23 mouse cellular contexts compared by ENCODE assay signal in genomic region chr5:146789413-146789812, GRCm38 (mm10). TPM values are rescaled to one million over a fixed set of nuclear protein-coding genes. Genes with fewer than 3 reads are reported as not detected.
DNase-seq lines count a peak whose midpoint lies in the region; ATAC-seq lines count a peak whose summit lies in the region.
"Had no signal": no experiment of that assay in that cellular context is flagged by ENCODE, and none has a peak within 500 bp of the region (broad histone marks: within the 10 kb centered on the region; RNA-seq: fewer than 3 reads in every experiment).

No protein-coding gene starts in this region.

- H3K27me3 ChIP-seq in megakaryocyte, embryonic 14.5 days (replicated peaks): no peaks in the 10 kb centered on the region
- no peaks in the 10 kb centered on the region for H3K27me3 ChIP-seq in heart, embryonic 12.5 days (replicated peaks)
- H3K27me3 ChIP-seq: embryonic facial prominence, embryonic 12.5 days; forebrain, embryonic 15.5 days; heart, embryonic 15.5 days; limb, embryonic 15.5 days; neural tube, embryonic 15.5 days had no signal

- DNase-seq in kidney, adult 8-10 months: peak; percentile 67 to 77
- DNase-seq in kidney, postnatal 25 days: peak; percentile 62 to 72
- no peak for DNase-seq in lung, postnatal 36 days
- no peak for DNase-seq in gastrocnemius, postnatal 36 days
- DNase-seq: cerebellum, adult 18-20 months; gastrocnemius, postnatal 14 days; heart, adult 2 months; heart, postnatal 4 days; lung, embryonic 14.5 days; thymus, adult 18-20 months; thymus, postnatal 4 days had no signal

- H3K9ac ChIP-seq in heart, embryonic 12.5 days: no peak overlapping the region
- H3K9ac ChIP-seq: embryonic facial prominence, embryonic 12.5 days; forebrain, embryonic 15.5 days; heart, embryonic 15.5 days; limb, embryonic 15.5 days; lung, embryonic 14.5 days; neural tube, embryonic 15.5 days had no signal

- peaks cover 3% of the 10 kb centered on the region for H3K36me3 ChIP-seq in megakaryocyte, embryonic 14.5 days (replicated peaks; ENCODE audit: low read length)
- H3K36me3 ChIP-seq in heart, embryonic 12.5 days: no peaks in the 10 kb centered on the region
- H3K36me3 ChIP-seq: embryonic facial prominence, embryonic 12.5 days; forebrain, embryonic 15.5 days; heart, embryonic 15.5 days; limb, embryonic 15.5 days; neural tube, embryonic 15.5 days had no signal

- no peak for ATAC-seq in megakaryocyte, adult 5-6 weeks (ENCODE audit: poor library complexity, severe bottlenecking)
- peak; percentile 35 to 37 for ATAC-seq in hematopoietic stem cell, adult 5-6 weeks (replicated peaks in 1 of 2; ENCODE audit: insufficient read depth in 1 of 2, low FRiP score in 2 of 2, low TSS enrichment in 1 of 2, low read depth in 1 of 2, poor library complexity in 2 of 2, severe bottlenecking in 2 of 2)
- no peak for ATAC-seq in heart, embryonic 12.5 days (ENCODE audit: insufficient number of reproducible peaks, low FRiP score)
- ATAC-seq: forebrain, embryonic 15.5 days; hindbrain, postnatal 0 days; midbrain, embryonic 16.5 days had no signal

- peaks cover 91% of the 10 kb centered on the region for H3K4me1 ChIP-seq in megakaryocyte, embryonic 14.5 days
- H3K4me1 ChIP-seq in heart, embryonic 12.5 days (replicated peaks): peaks cover 44% of the 10 kb centered on the region

- 79% methylated on average over 9 of the region's 9 CpGs for WGBS in heart, embryonic 12.5 days

- H3K4me2 ChIP-seq in heart, embryonic 12.5 days: no peak overlapping the region
- H3K4me2 ChIP-seq: embryonic facial prominence, embryonic 12.5 days; forebrain, embryonic 15.5 days; heart, embryonic 15.5 days; limb, embryonic 15.5 days; lung, embryonic 14.5 days; neural tube, embryonic 15.5 days had no signal

- H3K9me3 ChIP-seq in megakaryocyte, embryonic 14.5 days: no peaks in the 10 kb centered on the region
- no peaks in the 10 kb centered on the region for H3K9me3 ChIP-seq in heart, embryonic 12.5 days (replicated peaks)
- H3K9me3 ChIP-seq: embryonic facial prominence, embryonic 12.5 days; forebrain, embryonic 15.5 days; heart, embryonic 15.5 days; limb, embryonic 15.5 days; neural tube, embryonic 15.5 days had no signal

- intact Hi-C loops in gastrocnemius, postnatal 36 days (cut with DNase I): no loop called here

- H3K4me3 ChIP-seq in megakaryocyte, embryonic 14.5 days (replicated peaks): peak overlapping the region; percentile 80
- H3K4me3 ChIP-seq in heart, embryonic 12.5 days: no peak overlapping the region
- H3K4me3 ChIP-seq: embryonic facial prominence, embryonic 12.5 days; erythroblast, embryonic 14.5 days; forebrain, embryonic 15.5 days; heart, adult 2 months; heart, embryonic 15.5 days; limb, embryonic 15.5 days; neural tube, embryonic 15.5 days had no signal

- H3K27ac ChIP-seq in heart, embryonic 12.5 days (ENCODE audit: poor library complexity, severe bottlenecking): no peak overlapping the region
- H3K27ac ChIP-seq: embryonic facial prominence, embryonic 12.5 days; forebrain, embryonic 15.5 days; heart, adult 2 months; heart, embryonic 15.5 days; hindbrain, postnatal 0 days; limb, embryonic 15.5 days; neural tube, embryonic 15.5 days had no signal

RNA-seq across cellular contexts. Expression of gene Usp12, which starts 5.4 kb away (rescaled TPM):
- 0.63 and 3.6 TPM in 2 replicates for polyA plus RNA-seq in megakaryocyte, embryonic 14.5 days (2012; ENCODE audit: insufficient read depth, low replicate concordance)
- total RNA-seq in megakaryocyte, adult 5-6 weeks (2015): 36.8 and 41.3 TPM in 2 replicates
- total RNA-seq in megakaryocyte, adult 5-6 weeks (2017): 50.9 and 55.8 TPM in 2 replicates
- 47.4 and 48.2 TPM in 2 replicates for total RNA-seq in hematopoietic stem cell, adult 5-6 weeks (2017)
- 17.5 and 18.0 TPM in 2 replicates for polyA plus RNA-seq in heart, embryonic 12.5 days (2016; fragmentation: Nextera tagmentation; extraction: Ambion mirVana)
- 10 to 100 TPM; 15.9 to 16.8 TPM for total RNA-seq in gastrocnemius, postnatal 36 days (2021)

RNA-seq across cellular contexts. Expression of gene Rpl21, which starts 43.3 kb away (rescaled TPM):
- polyA plus RNA-seq in megakaryocyte, embryonic 14.5 days (2012; ENCODE audit: insufficient read depth, low replicate concordance): 15.4 and 53.6 TPM in 2 replicates
- total RNA-seq in megakaryocyte, adult 5-6 weeks (2015): 1,886 and 1,948 TPM in 2 replicates
- total RNA-seq in megakaryocyte, adult 5-6 weeks (2017): 1,623 and 1,719 TPM in 2 replicates
- 2,651 and 2,978 TPM in 2 replicates for total RNA-seq in hematopoietic stem cell, adult 5-6 weeks (2017)
- polyA plus RNA-seq in heart, embryonic 12.5 days (2016; fragmentation: Nextera tagmentation; extraction: Ambion mirVana): 370 and 375 TPM in 2 replicates
- total RNA-seq in gastrocnemius, postnatal 36 days (2021): 100 to 1,000 TPM; 104 to 128 TPM

RNA-seq across cellular contexts. Expression of gene Rasl11a, which starts 55.5 kb away (rescaled TPM):
- 6.5 and 7.0 TPM in 2 replicates for polyA plus RNA-seq in megakaryocyte, embryonic 14.5 days (2012; ENCODE audit: insufficient read depth, low replicate concordance)
- total RNA-seq in megakaryocyte, adult 5-6 weeks (2015): not detected in 2 replicates
- not detected in 2 replicates for total RNA-seq in megakaryocyte, adult 5-6 weeks (2017)
- 1.5 and 16.3 TPM in 2 replicates for total RNA-seq in hematopoietic stem cell, adult 5-6 weeks (2017)
- 9.0 and 10.3 TPM in 2 replicates for polyA plus RNA-seq in heart, embryonic 12.5 days (2016; fragmentation: Nextera tagmentation; extraction: Ambion mirVana)
- 1 to 10 TPM; 1.4 to 1.5 TPM for total RNA-seq in gastrocnemius, postnatal 36 days (2021)

Comparison
In these comparisons a context has a peak if more than half of its experiments do, and no peak if none do; other contexts are left out.
1. ATAC-seq: peak in hematopoietic stem cell, adult 5-6 weeks (2 of 2); none in megakaryocyte, adult 5-6 weeks (single experiment) and heart, embryonic 12.5 days (single experiment).
2. DNase-seq: peak in kidney, adult 8-10 months (2 of 2) and kidney, postnatal 25 days (2 of 2); none in lung, postnatal 36 days (single experiment) and gastrocnemius, postnatal 36 days (0 of 2).
3. RNA of gene Rpl21, which starts 43.3 kb away (total RNA-seq): 2,651 to 2,978 TPM in hematopoietic stem cell, adult 5-6 weeks and 1,623 to 1,948 TPM in megakaryocyte, adult 5-6 weeks; 104 to 128 TPM in gastrocnemius, postnatal 36 days; every median in the first group is over 10 times any median in the second.